Mouse (Mus musculus): ENCODE data around the gene Lrp5.
A peak's percentile ranks its signal among the peaks of the same experiment; 100 is the strongest.

The Lrp5 gene

GRCm38 (mm10) chr19:3686215-3686894, at the start of gene Lrp5:
Gene Lrp5, minus strand, starts transcription at chr19:3686564.
- DNase-seq (ENCODE audit: inconsistent ontology term) = peak; percentile 58

GRCm38 (mm10) chr19:3736001-3736400, 49.6 kb upstream of the Lrp5 start:
- DNase-seq (ENCODE audit: inconsistent ontology term) = no peak

GRCm38 (mm10) chr19:3730781-3731646, 44.6 kb upstream of the Lrp5 start:
- no peak for DNase-seq (ENCODE audit: inconsistent ontology term)

- no peak for DNase-seq (ENCODE audit: inconsistent ontology term)
Observed at GRCm38 (mm10) chr19:3728901-3729300, 42.5 kb upstream of the Lrp5 start.

- DNase-seq (ENCODE audit: inconsistent ontology term) = peak; percentile 26
Observed at GRCm38 (mm10) chr19:3724779-3725178, 38.4 kb upstream of the Lrp5 start.

- no peak for DNase-seq (ENCODE audit: inconsistent ontology term)
Observed at GRCm38 (mm10) chr19:3723904-3724303, 37.5 kb upstream of the Lrp5 start.

GRCm38 (mm10) chr19:3723170-3723569, 36.8 kb upstream of the Lrp5 start:
- DNase-seq (ENCODE audit: inconsistent ontology term) = no peak

- DNase-seq (ENCODE audit: inconsistent ontology term) = peak; percentile 64
Observed at GRCm38 (mm10) chr19:3719362-3719891, 33.1 kb upstream of the Lrp5 start.

- peak; percentile 66 for DNase-seq (ENCODE audit: inconsistent ontology term)
Observed at GRCm38 (mm10) chr19:3718481-3719361, 32.4 kb upstream of the Lrp5 start.

GRCm38 (mm10) chr19:3714381-3714780, 28.0 kb upstream of the Lrp5 start:
- no peak for DNase-seq (ENCODE audit: inconsistent ontology term)

- no peak for DNase-seq (ENCODE audit: inconsistent ontology term)
Observed at GRCm38 (mm10) chr19:3710436-3710835, 24.1 kb upstream of the Lrp5 start.

GRCm38 (mm10) chr19:3709013-3709787, 22.8 kb upstream of the Lrp5 start:
- no peak for DNase-seq (ENCODE audit: inconsistent ontology term)

- peak; percentile 99 for DNase-seq (ENCODE audit: inconsistent ontology term)
Observed at GRCm38 (mm10) chr19:3708078-3709012, 22.0 kb upstream of the Lrp5 start, which contains the start of gene 1810055G02Rik. Gene 1810055G02Rik, plus strand, starts transcription at chr19:3708293.

- peak; percentile 19 for DNase-seq (ENCODE audit: inconsistent ontology term)
Observed at GRCm38 (mm10) chr19:3707553-3707952, 21.2 kb upstream of the Lrp5 start.

GRCm38 (mm10) chr19:3706258-3706657, 19.9 kb upstream of the Lrp5 start:
- DNase-seq (ENCODE audit: inconsistent ontology term) = no peak

- no peak for DNase-seq (ENCODE audit: inconsistent ontology term)
Observed at GRCm38 (mm10) chr19:3702460-3702859, 16.1 kb upstream of the Lrp5 start.

GRCm38 (mm10) chr19:3699508-3700438, 13.4 kb upstream of the Lrp5 start:
- peak; percentile 65 for DNase-seq (ENCODE audit: inconsistent ontology term)

- no peak for DNase-seq (ENCODE audit: inconsistent ontology term)
Observed at GRCm38 (mm10) chr19:3698035-3698434, 11.7 kb upstream of the Lrp5 start.

- DNase-seq (ENCODE audit: inconsistent ontology term) = no peak
Observed at GRCm38 (mm10) chr19:3695976-3696375, 9.6 kb upstream of the Lrp5 start.
